Mouse (Mus musculus) retina, embryonic 14.5 days (tissue): ENCODE results near the gene Ccdc163.
"Not testable (repeated sequence)": the region's sequence is repeated elsewhere in the genome, so short reads cannot be mapped to it uniquely, and the experiment has no call there.

ENCODE experiments used
- DNase-seq: peaks from one replicate; pipeline ENCODE4 v3.0.0-alpha.2; 2015; ENCODE audit warnings: low spot score

Gene Ccdc163

DNA sequence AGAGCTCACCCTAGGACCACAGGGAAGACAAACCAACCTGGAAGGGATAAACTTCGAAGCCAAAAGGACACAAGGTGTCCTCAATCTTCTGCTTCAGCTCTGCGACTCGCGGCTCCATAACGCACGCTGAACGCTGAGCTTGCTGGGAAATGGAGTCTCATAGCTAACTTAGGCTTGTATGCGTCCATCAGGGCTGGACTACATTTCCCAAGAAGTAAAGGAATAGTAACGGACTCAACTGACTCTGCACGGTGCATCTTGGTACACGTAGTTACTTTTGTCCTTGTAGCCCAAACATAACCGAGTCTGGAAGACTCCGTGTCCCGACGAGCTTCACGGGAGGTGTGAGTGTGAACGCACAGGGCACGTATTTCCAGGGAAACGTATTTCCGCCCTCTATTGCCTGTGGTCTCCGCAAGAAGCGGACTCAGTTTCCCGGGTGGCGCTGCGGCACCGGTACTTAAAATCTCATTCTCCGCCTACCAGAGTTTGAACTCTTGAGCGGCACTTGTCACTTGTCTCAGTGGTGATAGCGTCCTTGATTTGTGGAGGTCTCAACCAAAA, at the start of gene Ccdc163, which contains the start of gene Mmachc:
TSS of gene Ccdc163 (plus strand) at position 309 of the 564 bp plus-strand sequence.
TSS of gene Mmachc (minus strand) at position 206 of the 564 bp plus-strand sequence.
- DNase-seq = peak; percentile 95

DNA sequence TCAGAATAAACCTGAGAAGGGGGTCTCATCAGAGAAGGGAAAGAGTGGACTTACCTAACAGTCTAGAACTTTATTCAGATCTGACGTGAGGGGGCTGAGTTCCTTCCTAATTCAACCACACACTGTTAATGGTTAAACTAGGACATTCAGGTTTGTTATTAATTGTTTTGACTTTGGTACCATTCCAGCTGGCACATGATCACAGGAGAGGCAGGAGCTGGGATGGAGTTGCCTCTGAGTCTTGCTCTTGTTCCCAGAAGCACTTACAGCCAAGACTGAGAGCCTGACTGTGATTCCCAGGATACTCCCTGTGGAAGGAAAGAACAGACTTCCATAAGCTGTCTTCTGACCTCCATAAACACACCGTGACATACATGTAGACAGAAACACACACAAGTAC, 48.8 kb upstream of the Ccdc163 start:
- no peak for DNase-seq

- DNase-seq = not testable (repeated sequence)
Measured at GRCm38 (mm10) chr4:116659916-116660315, 48.4 kb upstream of the Ccdc163 start.

DNA sequence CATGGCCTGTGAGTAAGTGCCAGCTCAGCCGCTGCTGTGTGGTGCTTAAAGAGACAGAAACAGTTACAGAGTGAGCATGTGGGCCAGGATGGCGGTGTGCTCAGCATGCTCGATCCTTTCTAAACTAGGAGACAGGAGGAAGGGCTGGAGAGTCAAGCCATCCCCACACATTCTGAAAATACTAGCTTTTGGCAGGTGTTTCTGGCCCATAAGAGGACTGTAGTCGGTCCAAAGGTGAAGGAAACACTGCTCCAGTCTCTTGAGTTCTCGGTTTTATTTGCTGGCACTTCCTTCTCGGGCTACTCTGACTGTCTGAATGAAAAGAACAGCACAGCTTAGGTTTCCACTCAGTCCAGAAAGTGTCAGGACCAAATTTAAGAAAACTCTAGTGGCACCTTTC, 47.5 kb upstream of the Ccdc163 start:
- DNase-seq = no peak

- no peak for DNase-seq
Measured at GRCm38 (mm10) chr4:116661998-116662397, 46.3 kb upstream of the Ccdc163 start.

DNA sequence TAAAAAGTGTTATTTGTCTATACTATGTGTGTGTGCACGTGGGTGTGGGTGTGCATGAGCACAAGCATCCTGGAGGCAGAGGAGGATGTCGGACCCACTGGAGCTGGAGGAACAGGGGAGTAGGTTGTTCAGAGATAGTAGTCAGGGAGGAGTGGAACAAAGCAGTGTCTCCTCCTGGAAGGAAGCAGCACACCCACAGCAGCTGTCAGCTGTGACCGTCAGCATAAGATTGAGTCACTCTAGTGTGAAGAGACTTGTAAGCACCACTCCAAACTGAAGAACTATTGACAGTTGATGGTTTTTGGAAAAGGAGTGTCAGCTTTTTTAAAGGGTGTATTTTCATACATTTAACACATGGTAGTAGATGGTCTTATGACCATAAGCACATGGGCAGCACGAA, 41.7 kb upstream of the Ccdc163 start:
- no peak for DNase-seq

DNA sequence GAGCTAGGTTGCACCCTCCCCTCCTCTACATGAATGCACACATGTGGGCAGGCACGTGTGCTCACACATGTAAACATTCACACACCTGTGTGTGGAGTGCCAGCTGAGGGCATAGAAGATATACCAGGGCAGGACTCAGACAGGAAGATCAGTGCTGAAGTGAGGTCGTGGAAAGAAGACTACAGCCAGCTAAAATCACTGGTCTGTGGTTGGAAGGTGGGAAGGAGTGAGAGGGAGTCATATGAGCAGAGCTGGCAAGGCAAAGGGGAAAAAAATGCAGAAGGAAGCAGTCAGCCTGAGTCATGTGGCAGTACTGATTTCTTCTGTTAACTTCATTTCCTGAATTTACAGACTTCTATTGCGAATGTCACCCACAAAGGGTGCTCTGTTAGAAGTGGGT, 40.2 kb upstream of the Ccdc163 start:
- DNase-seq = no peak

GRCm38 (mm10) chr4:116669291-116669690, 39.0 kb upstream of the Ccdc163 start:
- peak; percentile 37 for DNase-seq

GRCm38 (mm10) chr4:116672785-116673184, 35.5 kb upstream of the Ccdc163 start:
- DNase-seq = no peak

DNA sequence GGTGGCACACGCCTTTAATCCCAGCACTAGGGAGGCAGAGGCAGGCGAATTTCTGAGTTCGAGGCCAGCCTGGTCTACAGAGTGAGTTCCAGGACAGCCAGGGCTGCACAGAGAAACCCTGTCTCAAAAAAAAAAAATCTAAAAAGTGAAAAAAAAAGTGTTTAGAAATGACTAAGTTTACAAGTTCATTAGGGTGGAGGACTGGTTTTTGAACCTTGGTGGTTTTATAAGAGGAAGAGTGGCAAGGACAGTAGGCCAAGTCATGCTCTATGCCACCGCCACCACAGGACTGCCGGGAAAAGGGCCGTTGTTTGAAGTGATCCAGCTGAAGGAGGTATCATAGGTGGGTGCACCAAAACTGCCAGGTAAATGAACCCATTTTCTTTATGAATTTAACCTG, 33.5 kb upstream of the Ccdc163 start:
- not testable (repeated sequence) for DNase-seq

- DNase-seq = no peak
Measured at GRCm38 (mm10) chr4:116676027-116676426, 32.3 kb upstream of the Ccdc163 start.

- no peak for DNase-seq
Measured at GRCm38 (mm10) chr4:116677808-116678207, 30.5 kb upstream of the Ccdc163 start.

- no peak for DNase-seq
Measured at GRCm38 (mm10) chr4:116679141-116679540, 29.2 kb upstream of the Ccdc163 start.

DNA sequence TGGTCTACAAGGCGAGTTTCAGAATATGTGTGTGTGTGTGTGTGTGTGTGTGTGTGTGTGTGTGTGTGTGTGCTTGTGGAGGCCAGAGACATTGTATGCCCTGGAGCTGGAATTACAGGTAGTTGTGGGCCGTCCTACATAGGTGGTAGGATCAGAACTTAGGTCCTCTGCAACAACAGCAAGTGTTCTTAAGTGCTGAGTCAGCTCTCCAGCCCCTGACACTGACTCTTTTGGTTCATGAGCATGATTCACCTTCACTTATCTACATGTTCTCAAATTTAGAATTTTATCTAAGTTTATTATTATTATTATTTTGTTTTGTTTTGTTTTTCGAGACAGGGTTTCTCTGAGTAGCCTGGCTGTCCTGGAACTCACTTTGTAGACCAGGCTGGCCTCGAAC, 27.8 kb upstream of the Ccdc163 start:
- DNase-seq = not testable (repeated sequence)

- DNase-seq = no peak
Measured at GRCm38 (mm10) chr4:116683957-116684356, 24.4 kb upstream of the Ccdc163 start.

- no peak for DNase-seq
Measured at GRCm38 (mm10) chr4:116684665-116685064, 23.6 kb upstream of the Ccdc163 start.

DNA sequence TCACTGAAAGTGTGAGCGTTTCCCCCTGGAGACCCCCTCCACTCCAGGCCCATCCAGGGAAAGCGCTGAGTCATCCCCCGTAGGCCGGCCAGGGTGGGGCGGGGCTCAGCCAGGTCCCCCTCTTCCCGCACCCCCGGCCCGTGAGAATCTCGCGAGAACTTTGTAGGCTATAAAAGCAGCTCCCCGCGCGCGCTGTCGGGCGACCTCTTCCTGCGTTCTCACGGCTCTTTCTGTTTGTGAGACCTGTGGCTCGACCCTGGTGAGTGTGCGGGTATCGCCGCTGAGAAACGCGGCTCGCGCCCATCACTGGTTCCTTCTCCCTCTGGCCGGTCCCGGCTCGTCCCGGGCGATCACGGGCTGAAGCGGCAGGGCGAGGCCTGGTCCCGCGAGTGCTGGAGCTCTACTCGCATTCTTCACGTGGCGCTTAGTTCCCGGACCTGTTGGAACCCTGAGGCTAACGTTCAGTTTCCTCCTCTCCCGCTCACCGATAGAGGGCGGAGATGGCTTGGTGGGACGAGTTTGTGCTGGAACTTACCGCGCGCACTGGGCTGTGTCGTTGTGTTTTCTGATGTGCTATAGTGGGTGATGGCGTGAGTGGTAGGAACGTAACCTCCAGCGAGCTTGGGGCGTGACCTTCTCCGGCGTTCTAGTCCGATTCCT, 22.8 kb upstream of the Ccdc163 start, which contains the start of gene Prdx1:
TSS of gene Prdx1 (plus strand) at position 143 of the 660 bp plus-strand sequence.
- peak; percentile 96 for DNase-seq

DNA sequence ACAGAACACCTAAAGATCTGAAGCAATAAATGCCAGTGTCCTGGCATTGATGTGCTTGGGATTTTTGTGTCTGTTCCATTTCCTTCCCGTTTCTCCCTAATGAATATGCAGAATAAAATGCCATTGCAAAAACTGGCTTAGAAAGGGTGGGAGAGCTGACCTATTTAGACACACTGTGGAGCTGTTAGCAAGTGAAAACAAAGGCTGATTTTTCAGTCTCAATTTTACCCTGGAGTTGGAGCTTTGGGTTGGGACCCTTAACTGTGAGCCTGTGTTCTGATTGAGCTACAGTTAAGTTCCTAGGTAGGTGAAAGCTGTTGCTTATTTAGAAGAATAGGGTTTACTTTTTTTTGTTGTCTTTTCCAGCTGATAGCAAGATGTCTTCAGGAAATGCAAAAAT, 21.3 kb upstream of the Ccdc163 start:
- DNase-seq = no peak

DNA sequence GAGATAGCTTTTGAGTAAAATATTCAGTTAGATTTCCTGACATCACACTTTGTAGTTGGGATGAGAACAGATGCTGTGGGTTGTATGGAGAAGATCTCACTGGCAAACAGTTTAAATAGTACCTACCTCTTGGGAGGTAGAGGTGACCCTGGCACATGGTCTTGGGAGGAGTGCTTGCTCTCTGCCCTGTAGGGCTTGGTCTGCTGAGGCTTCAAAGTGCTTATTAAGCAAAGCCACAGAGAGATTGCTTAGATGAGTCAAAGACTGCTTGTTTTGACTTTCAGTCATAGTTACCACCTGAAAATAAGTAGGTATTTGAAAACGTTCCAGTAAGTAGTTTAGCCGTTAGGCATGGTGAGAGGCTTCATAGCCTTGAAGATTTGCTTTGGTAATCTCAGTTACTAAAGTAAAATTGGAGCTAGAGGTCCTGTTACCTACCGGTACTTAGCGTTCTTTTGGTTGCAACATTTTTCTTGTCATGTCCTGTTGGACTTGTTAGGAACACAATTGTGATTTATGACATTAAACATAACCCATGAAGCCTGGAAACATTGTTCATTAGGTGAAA, 18.9 kb upstream of the Ccdc163 start:
- no peak for DNase-seq

GRCm38 (mm10) chr4:116692146-116692545, 16.2 kb upstream of the Ccdc163 start:
- DNase-seq = no peak

DNA sequence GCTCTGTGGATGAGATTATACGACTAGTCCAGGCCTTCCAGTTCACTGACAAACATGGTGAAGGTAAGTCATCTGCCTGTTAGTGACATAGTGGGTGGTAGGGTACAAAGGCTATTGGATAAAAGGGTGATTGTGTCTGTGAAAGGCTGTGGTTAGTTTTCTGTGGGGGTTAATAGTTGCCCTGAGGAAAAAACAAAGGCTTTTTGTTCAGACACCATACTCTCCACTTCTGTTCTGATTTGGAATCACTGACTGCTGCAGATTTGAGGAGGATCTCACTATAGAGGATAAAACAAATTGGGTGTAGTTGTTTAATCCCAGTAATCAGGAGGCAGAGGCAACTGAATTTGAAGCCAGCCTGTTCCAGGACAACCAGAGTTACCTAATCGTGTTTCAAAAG, 14.5 kb upstream of the Ccdc163 start:
- DNase-seq = no peak

GRCm38 (mm10) chr4:116698693-116699342, 9.5 kb upstream of the Ccdc163 start:
- DNase-seq = no peak

DNA sequence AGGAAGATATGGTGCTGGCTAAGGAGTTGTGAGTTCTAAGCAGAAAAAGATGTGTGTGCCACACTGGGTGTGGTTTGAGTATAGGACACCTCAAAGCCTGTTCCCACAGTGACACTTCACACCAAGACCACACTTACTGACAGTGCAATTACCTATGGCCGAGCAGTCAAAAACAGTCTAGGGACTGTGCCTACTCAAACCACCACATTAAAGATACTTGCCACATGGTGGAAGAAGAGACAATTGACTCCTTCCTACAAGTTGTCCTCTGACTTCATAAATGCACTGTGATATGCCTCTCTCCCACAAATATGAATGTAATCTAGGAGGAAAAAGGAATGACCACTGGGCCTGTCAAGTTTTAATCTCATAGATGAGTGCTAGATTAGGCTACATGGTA, 7.3 kb upstream of the Ccdc163 start:
- DNase-seq = no peak
